Mouse (Mus musculus): Measurements from ENCODE around the gene Tmem128. TPM values are rescaled to one million over a fixed set of nuclear protein-coding genes. Genes with fewer than 3 reads are reported as not detected.
A peak's percentile ranks its signal among the peaks of the same experiment; 100 is the strongest.

Gene Tmem128
- polyA plus RNA-seq, 1 experiment = 23.4 TPM

DNA sequence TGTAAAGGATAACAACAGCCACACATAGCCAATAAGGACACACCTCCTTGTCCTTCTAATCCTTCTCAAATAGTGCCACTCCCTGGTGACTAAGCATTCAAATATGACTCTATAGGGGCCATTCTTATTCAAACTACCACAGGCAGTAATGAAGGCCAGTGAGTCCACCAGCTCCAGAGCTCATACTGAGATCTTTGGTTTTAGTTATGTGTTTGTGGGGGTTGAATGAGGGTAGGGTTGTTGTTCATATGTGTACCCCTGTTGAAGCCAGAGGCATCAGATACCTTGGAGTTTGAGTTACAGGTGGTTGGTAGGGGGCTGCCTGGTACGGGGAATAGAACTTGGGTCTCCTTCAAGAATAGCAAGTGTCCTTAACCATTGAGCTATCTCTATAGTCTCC, 3.4 kb upstream of the Tmem128 start:
- no peak overlapping the region for H3K4me3 ChIP-seq (ENCODE audit: low read depth, low read length)
- no peak for TF ChIP-seq CTCF (IDR thresholded peaks at IDR 0.05; ENCODE audit: low read depth, low read length)
- TF ChIP-seq EP300 (IDR thresholded peaks at IDR 0.05; ENCODE audit: insufficient read depth, low read depth, low read length) = no peak
- TF ChIP-seq POLR2A (IDR thresholded peaks at IDR 0.05; ENCODE audit: insufficient read depth, low read length) = no peak
- no peak overlapping the region for H3K9ac ChIP-seq (ENCODE audit: low read depth, poor library complexity, severe bottlenecking)
- no peaks in the 10 kb centered on the region for H3K4me1 ChIP-seq (ENCODE audit: control insufficient read depth, insufficient read depth, low read length)
- H3K27me3 ChIP-seq (ENCODE audit: control insufficient read depth, insufficient read depth, low read length, poor library complexity, severe bottlenecking) = no peaks in the 10 kb centered on the region
- no peaks in the 10 kb centered on the region for H3K9me3 ChIP-seq (replicated peaks; ENCODE audit: control insufficient read depth, insufficient read depth, low read length, poor library complexity, severe bottlenecking)
- no peak overlapping the region for H3K27ac ChIP-seq (ENCODE audit: insufficient read depth, low read length)
- H3K36me3 ChIP-seq (ENCODE audit: control insufficient read depth, insufficient read depth, low read length, poor library complexity, severe bottlenecking) = no peaks in the 10 kb centered on the region

DNA sequence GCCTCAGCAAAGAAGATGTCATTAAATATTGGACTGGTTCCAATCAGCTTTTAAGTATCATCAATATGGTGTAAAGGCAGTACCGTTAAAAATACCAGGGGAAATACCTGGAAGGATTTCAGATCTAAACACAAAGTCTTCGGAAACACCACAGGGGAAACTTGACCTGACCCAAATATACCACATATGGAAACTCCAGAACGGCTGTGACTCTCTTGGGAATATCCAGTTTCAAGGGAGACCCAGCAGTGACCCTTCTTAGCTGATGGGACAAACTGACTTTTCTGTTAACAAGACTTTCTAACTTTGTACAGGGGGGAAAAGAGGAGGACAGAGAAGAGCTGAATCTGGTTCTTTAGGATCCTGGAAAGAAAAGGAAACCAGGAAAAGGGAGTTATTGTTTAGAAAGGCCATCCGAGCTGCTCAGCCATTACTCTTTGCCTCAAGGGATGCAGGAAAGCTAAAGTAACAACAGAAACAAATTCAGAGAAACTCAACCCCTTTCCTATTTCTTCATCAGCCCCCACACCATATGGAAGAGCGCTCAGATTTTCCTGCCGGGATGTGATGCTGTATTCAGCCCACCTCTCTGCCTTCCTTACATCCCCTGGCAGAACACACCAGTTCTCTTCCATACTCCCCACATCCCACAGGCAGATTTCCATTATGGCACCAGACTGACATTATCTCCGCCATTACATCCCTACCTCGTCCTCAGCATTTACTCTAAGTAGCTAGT, 1.8 kb upstream of the Tmem128 start:
- Histone ChIP-seq H3K9me3 (replicated peaks; ENCODE audit: control insufficient read depth, insufficient read depth, low read length, poor library complexity, severe bottlenecking) (no peaks in the 10 kb centered on the region), H3K36me3 (ENCODE audit: control insufficient read depth, insufficient read depth, low read length, poor library complexity, severe bottlenecking) (no peaks in the 10 kb centered on the region), H3K4me1 (ENCODE audit: control insufficient read depth, insufficient read depth, low read length) (no peaks in the 10 kb centered on the region), H3K27ac (ENCODE audit: insufficient read depth, low read length) (no peak overlapping the region), H3K4me3 (ENCODE audit: low read depth, low read length) (no peak overlapping the region), H3K9ac (ENCODE audit: low read depth, poor library complexity, severe bottlenecking) (no peak overlapping the region), H3K27me3 (ENCODE audit: control insufficient read depth, insufficient read depth, low read length, poor library complexity, severe bottlenecking) (no peaks in the 10 kb centered on the region)
- TF ChIP-seq POLR2A (IDR thresholded peaks at IDR 0.05; ENCODE audit: insufficient read depth, low read length) (no peak), EP300 (IDR thresholded peaks at IDR 0.05; ENCODE audit: insufficient read depth, low read depth, low read length) (no peak), CTCF (IDR thresholded peaks at IDR 0.05; ENCODE audit: low read depth, low read length) (no peak)

DNA sequence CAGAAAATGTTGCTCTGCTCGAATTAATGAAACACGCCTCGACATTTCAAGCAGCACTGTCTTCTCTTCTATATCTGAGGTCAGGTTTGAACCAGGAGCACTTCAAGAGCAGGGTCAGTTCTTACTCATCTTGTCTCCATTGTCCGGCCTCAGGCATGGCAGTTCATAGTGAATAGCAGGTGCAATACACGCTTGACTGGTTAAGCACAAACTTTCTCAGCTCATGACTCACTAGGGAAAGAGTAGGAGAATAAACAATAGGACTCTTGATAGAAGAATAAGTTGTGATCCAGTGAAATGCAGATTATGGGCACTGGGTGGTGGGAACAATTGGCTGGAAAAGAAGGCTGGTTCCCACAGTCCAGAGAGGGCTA, 1.2 kb upstream of the Tmem128 start:
- Histone ChIP-seq H3K36me3 (ENCODE audit: control insufficient read depth, insufficient read depth, low read length, poor library complexity, severe bottlenecking) (no peaks in the 10 kb centered on the region), H3K4me1 (ENCODE audit: control insufficient read depth, insufficient read depth, low read length) (no peaks in the 10 kb centered on the region), H3K9me3 (replicated peaks; ENCODE audit: control insufficient read depth, insufficient read depth, low read length, poor library complexity, severe bottlenecking) (no peaks in the 10 kb centered on the region), H3K4me3 (ENCODE audit: low read depth, low read length) (no peak overlapping the region), H3K27ac (ENCODE audit: insufficient read depth, low read length) (no peak overlapping the region), H3K27me3 (ENCODE audit: control insufficient read depth, insufficient read depth, low read length, poor library complexity, severe bottlenecking) (no peaks in the 10 kb centered on the region), H3K9ac (ENCODE audit: low read depth, poor library complexity, severe bottlenecking) (no peak overlapping the region)
- TF ChIP-seq POLR2A (IDR thresholded peaks at IDR 0.05; ENCODE audit: insufficient read depth, low read length) = no peak
- TF ChIP-seq EP300 (IDR thresholded peaks at IDR 0.05; ENCODE audit: insufficient read depth, low read depth, low read length) = no peak
- TF ChIP-seq CTCF (IDR thresholded peaks at IDR 0.05; ENCODE audit: low read depth, low read length) = no peak

DNA sequence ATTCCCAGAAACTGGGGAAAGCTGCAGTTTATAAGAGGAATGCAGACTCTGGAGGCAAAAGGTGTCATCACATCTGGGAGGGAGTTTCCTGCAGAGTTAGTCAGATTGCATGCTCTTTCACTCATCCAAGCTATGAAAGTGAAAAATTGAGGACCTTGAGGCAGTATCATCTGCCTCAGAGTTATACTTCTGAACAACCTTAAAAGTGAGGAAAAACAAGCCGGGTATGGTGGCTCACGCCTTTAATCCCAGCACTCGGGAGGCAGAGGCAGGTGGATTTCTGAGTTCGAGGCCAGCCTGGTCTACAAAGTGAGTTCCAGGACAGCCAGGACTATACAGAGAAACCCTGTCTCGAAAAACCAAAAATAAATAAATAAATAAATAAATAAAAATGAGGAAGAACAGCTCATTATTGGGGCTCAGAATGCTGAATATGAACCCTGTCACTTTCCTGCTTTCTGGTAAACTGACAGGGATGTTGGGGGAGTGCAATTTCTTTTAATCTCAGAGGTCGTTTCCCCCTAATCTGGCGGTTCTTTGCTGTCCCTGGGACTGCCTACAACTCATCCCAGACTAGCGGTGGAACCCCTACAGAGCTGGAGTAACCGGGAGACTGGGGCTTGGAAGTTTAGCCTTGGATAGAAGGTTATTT, 404 bp upstream of the Tmem128 start:
- no peak overlapping the region for H3K27ac ChIP-seq (ENCODE audit: insufficient read depth, low read length)
- no peaks in the 10 kb centered on the region for H3K36me3 ChIP-seq (ENCODE audit: control insufficient read depth, insufficient read depth, low read length, poor library complexity, severe bottlenecking)
- no peaks in the 10 kb centered on the region for H3K9me3 ChIP-seq (replicated peaks; ENCODE audit: control insufficient read depth, insufficient read depth, low read length, poor library complexity, severe bottlenecking)
- H3K4me1 ChIP-seq (ENCODE audit: control insufficient read depth, insufficient read depth, low read length) = no peaks in the 10 kb centered on the region
- peak overlapping the region; percentile 77 for H3K4me3 ChIP-seq (ENCODE audit: low read depth, low read length)
- TF ChIP-seq EP300 (IDR thresholded peaks at IDR 0.05; ENCODE audit: insufficient read depth, low read depth, low read length) = no peak
- TF ChIP-seq CTCF (IDR thresholded peaks at IDR 0.05; ENCODE audit: low read depth, low read length) = no peak
- no peak for TF ChIP-seq POLR2A (IDR thresholded peaks at IDR 0.05; ENCODE audit: insufficient read depth, low read length)
- H3K27me3 ChIP-seq (ENCODE audit: control insufficient read depth, insufficient read depth, low read length, poor library complexity, severe bottlenecking) = no peaks in the 10 kb centered on the region
- H3K9ac ChIP-seq (ENCODE audit: low read depth, poor library complexity, severe bottlenecking) = peak overlapping the region; percentile 84

DNA sequence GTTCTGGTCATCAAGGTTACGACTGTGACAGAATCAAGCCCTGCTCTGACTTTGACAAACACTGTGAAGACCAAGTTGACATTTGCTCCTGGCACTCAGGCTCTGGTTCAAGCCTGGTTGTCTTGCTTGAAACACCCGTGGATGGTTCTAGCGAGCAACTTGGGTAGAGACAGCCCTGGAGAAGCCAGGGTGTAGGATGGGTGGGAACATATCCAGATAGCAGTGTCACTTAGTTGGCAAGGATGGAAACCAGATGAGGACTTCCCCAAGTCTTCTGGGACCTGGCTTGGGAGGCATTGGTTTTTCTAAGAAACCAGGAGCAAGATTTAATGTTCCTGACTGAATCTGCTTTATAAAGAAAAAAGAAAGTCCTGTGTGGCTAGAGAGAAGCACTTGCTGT, 11.0 kb downstream of the Tmem128 start:
- H3K4me1 ChIP-seq (ENCODE audit: control insufficient read depth, insufficient read depth, low read length) = no peaks in the 10 kb centered on the region
- H3K36me3 ChIP-seq (ENCODE audit: control insufficient read depth, insufficient read depth, low read length, poor library complexity, severe bottlenecking) = no peaks in the 10 kb centered on the region
- no peaks in the 10 kb centered on the region for H3K9me3 ChIP-seq (replicated peaks; ENCODE audit: control insufficient read depth, insufficient read depth, low read length, poor library complexity, severe bottlenecking)
- H3K27ac ChIP-seq (ENCODE audit: insufficient read depth, low read length) = no peak overlapping the region
- H3K27me3 ChIP-seq (ENCODE audit: control insufficient read depth, insufficient read depth, low read length, poor library complexity, severe bottlenecking) = no peaks in the 10 kb centered on the region
- no peak for TF ChIP-seq EP300 (IDR thresholded peaks at IDR 0.05; ENCODE audit: insufficient read depth, low read depth, low read length)
- H3K9ac ChIP-seq (ENCODE audit: low read depth, poor library complexity, severe bottlenecking) = no peak overlapping the region
- no peak overlapping the region for H3K4me3 ChIP-seq (ENCODE audit: low read depth, low read length)

DNA sequence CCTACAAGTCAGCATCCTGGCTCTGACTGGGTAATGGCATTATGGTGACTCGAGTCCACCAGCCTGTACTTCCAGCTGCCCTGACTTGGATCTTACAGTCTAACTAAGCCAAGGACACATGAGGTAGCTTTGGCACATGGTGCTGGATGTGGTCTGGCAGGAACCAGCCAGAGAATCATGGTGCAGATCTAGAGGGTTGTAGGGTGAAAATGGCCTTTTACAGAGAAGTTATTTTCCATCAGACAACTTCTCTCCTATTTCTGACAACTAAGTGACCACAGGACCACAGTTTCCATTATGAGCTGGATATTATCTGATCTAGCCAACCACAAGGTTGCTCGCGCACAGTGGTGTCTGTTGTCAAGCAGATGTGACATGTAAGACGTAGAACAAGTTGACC, 13.8 kb downstream of the Tmem128 start:
- Histone ChIP-seq H3K36me3 (ENCODE audit: control insufficient read depth, insufficient read depth, low read length, poor library complexity, severe bottlenecking) (no peaks in the 10 kb centered on the region), H3K27me3 (ENCODE audit: control insufficient read depth, insufficient read depth, low read length, poor library complexity, severe bottlenecking) (peaks cover 8% of the 10 kb centered on the region), H3K4me1 (ENCODE audit: control insufficient read depth, insufficient read depth, low read length) (no peaks in the 10 kb centered on the region)

More for the DNA sequence above, 13.8 kb downstream of the Tmem128 start:
- Histone ChIP-seq H3K27ac (ENCODE audit: insufficient read depth, low read length) (no peak overlapping the region), H3K9me3 (replicated peaks; ENCODE audit: control insufficient read depth, insufficient read depth, low read length, poor library complexity, severe bottlenecking) (no peaks in the 10 kb centered on the region), H3K9ac (ENCODE audit: low read depth, poor library complexity, severe bottlenecking) (no peak overlapping the region), H3K4me3 (ENCODE audit: low read depth, low read length) (no peak overlapping the region)
- TF ChIP-seq EP300 (IDR thresholded peaks at IDR 0.05; ENCODE audit: insufficient read depth, low read depth, low read length) (no peak), CTCF (IDR thresholded peaks at IDR 0.05; ENCODE audit: low read depth, low read length) (no peak), POLR2A (IDR thresholded peaks at IDR 0.05; ENCODE audit: insufficient read depth, low read length) (no peak)
